Mouse (Mus musculus) liver, embryonic 13.5 days (tissue): ENCODE data around the gene Vgll4. TPM values are rescaled to one million over a fixed set of nuclear protein-coding genes. Genes with fewer than 3 reads are reported as not detected.

ENCODE experiments used
- ATAC-seq: fragments of 200-750 bp; cut with Nextera tagmentation; 2 replicates; pipeline ENCODE4 v1.8.0; 2017; ENCODE audit warnings: low read depth, mild to moderate bottlenecking, moderate number of reproducible peaks, moderate library complexity
- DNase-seq: peaks from one replicate; pipeline ENCODE4 v3.0.0; 2022
- H3K27ac ChIP-seq: fragments of 300-500 bp; sonication (generic); 2 replicates; pipeline ENCODE4 v1.5.1; 2015; ENCODE audit warnings: moderate library complexity, mild to moderate bottlenecking, inconsistent platforms
- H3K27me3 ChIP-seq: fragments of 300-500 bp; sonication (generic); 2 replicates; pipeline ENCODE4 v1.6.1; 2015; ENCODE audit warnings: mild to moderate bottlenecking, inconsistent platforms
- H3K36me3 ChIP-seq: fragments of 300-500 bp; sonication (generic); 2 replicates; pipeline ENCODE4 v1.6.1; 2015; ENCODE audit warnings: mild to moderate bottlenecking, inconsistent platforms
- H3K4me1 ChIP-seq: fragments of 300-500 bp; sonication (generic); replicated peaks from 2 replicates; pipeline ENCODE4 v1.6.1; 2015; ENCODE audit warnings: inconsistent platforms
- H3K4me2 ChIP-seq: fragments of 300-500 bp; sonication (generic); 2 replicates; pipeline ENCODE4 v1.6.1; 2015; ENCODE audit warnings: inconsistent platforms, mild to moderate bottlenecking, moderate library complexity
- H3K4me3 ChIP-seq: fragments of 300-500 bp; sonication (generic); replicated peaks from 2 replicates; pipeline ENCODE4 v1.5.1; 2015; ENCODE audit warnings: mild to moderate bottlenecking, inconsistent platforms
- H3K9ac ChIP-seq: fragments of 300-500 bp; sonication (generic); 2 replicates; pipeline ENCODE4 v1.6.1; 2015; ENCODE audit warnings: mild to moderate bottlenecking, inconsistent platforms
- H3K9me3 ChIP-seq: fragments of 300-500 bp; sonication (generic); replicated peaks from 2 replicates; pipeline ENCODE4 v1.6.1; 2016; ENCODE audit warnings: inconsistent platforms
- WGBS: fragments of 180-500 bp; shearing (Covaris S2); methylation state at CpG from one replicate; pipeline ENCODE4 v1.1.7; 2015; ENCODE audit not compliant: insufficient replicate concordance; 5-methylcytosine and 5-hydroxymethylcytosine counted together
- polyA plus RNA-seq: library from polyadenylated mRNA; unstranded; fragments of >200 nt; fragmentation: Nextera tagmentation; extraction: Ambion mirVana; gene quantifications from 2 replicates; pipeline ENCODE4 v1.2.1, GENCODE M21; 2015

The Vgll4 gene
- polyA plus RNA-seq, 1 experiment from 2014 or later: 13.9 TPM

DNA sequence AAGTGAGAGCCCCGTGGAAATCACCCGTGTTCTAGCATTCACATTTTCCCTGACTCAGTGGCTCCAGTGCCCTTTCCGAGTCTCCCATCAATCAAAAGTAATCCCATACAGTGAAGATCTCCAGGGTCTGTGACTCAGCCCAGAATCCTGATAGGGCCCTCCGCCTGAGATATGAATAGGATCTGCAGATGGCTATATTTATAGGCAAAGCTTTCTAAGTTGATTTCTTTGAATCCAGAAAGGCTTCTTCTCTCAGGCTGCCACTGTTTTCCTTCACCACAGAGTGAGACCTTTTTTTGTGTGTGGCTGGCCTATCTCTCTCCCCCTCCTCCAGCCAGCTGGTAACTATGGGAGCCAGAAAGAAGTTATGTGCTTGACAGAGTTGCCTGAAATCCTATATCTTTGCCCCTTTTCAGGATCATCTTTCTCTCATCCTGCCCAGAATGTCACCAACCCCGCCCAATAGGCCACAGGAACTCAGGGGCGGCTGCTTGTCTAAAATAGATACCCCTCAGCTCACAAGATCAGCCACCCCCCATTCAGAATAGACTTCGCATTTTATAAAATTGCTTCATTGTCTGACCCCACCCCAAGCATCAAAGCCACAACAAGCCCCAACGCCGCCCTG is 136.6 kb downstream of the Vgll4 start:
- 56% methylated on average over 9 of the region's 9 CpGs for WGBS

DNA sequence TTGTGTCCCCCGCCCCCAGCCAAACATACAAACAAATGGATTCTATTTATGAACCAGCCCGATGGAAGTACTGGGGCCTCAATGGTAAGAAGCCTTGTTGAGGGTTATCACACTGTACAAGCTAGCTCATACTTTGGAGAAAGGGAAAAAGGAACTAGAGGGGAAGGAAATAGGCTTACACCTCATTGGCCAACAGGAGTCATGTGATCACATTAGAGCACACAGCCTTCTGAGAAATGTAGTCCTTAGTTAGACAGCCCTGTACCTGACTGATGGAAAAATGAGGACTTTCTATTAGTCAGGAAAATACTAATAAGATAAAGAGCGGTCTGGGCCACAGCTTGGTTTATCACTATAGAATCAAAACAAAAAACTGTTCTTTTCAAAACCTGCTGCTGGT is 138.0 kb downstream of the Vgll4 start:
- Histone ChIP-seq H3K27me3 (no peaks in the 10 kb centered on the region), H3K9me3 (no peaks in the 10 kb centered on the region), H3K4me3 (no peak overlapping the region), H3K36me3 (no peaks in the 10 kb centered on the region), H3K4me1 (peaks cover 20% of the 10 kb centered on the region), H3K4me2 (no peak overlapping the region), H3K9ac (no peak overlapping the region), H3K27ac (no peak overlapping the region)
- no peak for DNase-seq
- no peak for ATAC-seq
- WGBS: 52% methylated on average over 3 of the region's 3 CpGs

More for the DNA sequence above, 136.6 kb downstream of the Vgll4 start:
- ATAC-seq (no peak), DNase-seq (no peak)
- no peak overlapping the region for H3K27ac ChIP-seq
- H3K9me3 ChIP-seq: no peaks in the 10 kb centered on the region
- no peak overlapping the region for H3K4me3 ChIP-seq
- no peaks in the 10 kb centered on the region for H3K36me3 ChIP-seq
- no peaks in the 10 kb centered on the region for H3K27me3 ChIP-seq
- no peak overlapping the region for H3K9ac ChIP-seq
- peaks cover 20% of the 10 kb centered on the region for H3K4me1 ChIP-seq
- no peak overlapping the region for H3K4me2 ChIP-seq

DNA sequence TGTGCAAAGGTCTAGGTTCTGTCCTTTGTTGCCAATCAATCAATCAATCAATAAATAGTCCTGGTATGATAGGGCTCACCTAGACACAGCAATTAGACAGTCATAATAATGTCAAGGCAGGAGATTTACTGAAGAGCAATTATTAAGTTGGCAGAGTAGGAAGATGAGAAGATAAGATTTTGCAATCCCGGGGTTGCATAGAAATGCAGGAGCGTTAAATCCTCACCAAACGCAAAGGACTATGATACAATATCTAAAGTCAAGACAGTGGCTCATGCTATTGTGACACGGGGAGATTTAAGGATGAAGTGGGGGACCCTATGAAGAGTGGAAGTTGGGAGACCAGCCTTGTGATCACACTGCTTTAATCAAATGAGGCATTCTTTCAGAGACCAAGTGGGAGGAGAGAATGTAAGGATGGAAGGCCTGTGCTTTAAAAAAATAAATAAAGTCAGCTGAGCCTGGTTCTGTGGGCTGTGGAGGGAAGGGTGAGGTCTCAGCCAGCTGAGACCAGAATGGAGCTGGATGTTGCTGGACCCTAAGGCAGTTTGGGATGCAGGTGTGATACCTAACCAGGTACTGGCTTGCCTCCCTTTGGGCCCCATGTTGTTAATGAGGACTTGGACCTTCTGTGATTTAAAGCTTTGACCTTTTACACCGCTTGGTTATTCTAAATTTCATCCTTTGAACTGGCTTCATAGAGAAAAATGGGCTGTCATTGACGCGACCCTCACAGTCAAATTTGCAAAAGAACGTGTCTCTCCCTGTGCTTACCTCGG is 139.9 kb downstream of the Vgll4 start:
- Histone ChIP-seq H3K36me3 (no peaks in the 10 kb centered on the region), H3K9me3 (no peaks in the 10 kb centered on the region), H3K4me2 (no peak overlapping the region), H3K27me3 (no peaks in the 10 kb centered on the region), H3K4me1 (peaks cover 20% of the 10 kb centered on the region), H3K27ac (no peak overlapping the region), H3K4me3 (no peak overlapping the region), H3K9ac (no peak overlapping the region)
- ATAC-seq (no peak), DNase-seq (no peak)
- WGBS: 77% methylated on average over 9 of the region's 9 CpGs

DNA sequence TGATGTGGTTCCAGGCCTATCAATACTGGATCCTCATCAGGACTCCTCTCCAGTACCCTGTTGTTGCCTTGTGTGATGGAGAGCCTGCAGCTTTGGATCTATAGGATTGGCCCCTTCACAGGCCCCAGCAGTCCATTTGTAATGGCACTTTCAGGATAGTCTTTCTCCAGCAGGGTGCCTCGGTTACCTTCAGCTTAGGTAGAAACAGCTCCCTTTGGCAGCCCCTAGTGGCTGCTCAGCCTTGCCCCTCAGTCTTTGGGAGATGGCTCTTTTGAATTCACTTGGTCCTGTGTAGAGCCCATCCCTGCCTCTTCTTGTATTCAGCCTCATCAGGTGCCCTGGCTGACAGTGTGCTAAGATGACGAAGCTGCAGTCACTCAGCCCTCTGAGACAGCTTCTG is 142.9 kb downstream of the Vgll4 start:
- no peaks in the 10 kb centered on the region for H3K27me3 ChIP-seq
- H3K9ac ChIP-seq: no peak overlapping the region
- H3K27ac ChIP-seq: no peak overlapping the region
- no peak overlapping the region for H3K4me3 ChIP-seq
- WGBS: 60% methylated on average over 2 of the region's 2 CpGs
- H3K36me3 ChIP-seq: no peaks in the 10 kb centered on the region
- ATAC-seq (no peak), DNase-seq (no peak)
- H3K4me1 ChIP-seq: no peaks in the 10 kb centered on the region
- H3K4me2 ChIP-seq: no peak overlapping the region
- H3K9me3 ChIP-seq: no peaks in the 10 kb centered on the region

DNA sequence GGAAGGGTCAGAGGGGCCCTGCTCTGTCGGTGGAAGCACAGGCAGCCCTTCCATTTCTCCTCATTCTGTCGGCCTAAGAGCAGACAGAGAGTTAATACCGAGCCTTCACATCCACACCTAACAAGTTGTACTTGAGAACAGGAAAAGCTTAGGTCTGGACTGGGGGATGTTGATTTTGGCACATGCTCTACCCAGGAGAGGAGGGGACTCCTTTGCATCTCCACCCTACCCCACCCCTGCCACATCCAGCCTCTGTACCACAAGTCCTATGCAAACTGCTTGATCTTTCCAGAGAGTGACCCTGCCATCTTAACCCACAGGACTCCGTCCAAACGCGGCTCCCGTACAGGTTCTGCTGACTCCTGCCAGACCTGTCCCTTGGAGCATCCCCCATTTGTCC is 148.1 kb downstream of the Vgll4 start:
- WGBS: 85% methylated on average over 7 of the region's 7 CpGs
- Histone ChIP-seq H3K4me3 (no peak overlapping the region), H3K27me3 (no peaks in the 10 kb centered on the region), H3K4me2 (no peak overlapping the region), H3K9ac (no peak overlapping the region), H3K9me3 (no peaks in the 10 kb centered on the region), H3K36me3 (no peaks in the 10 kb centered on the region), H3K4me1 (peaks cover 31% of the 10 kb centered on the region), H3K27ac (no peak overlapping the region)
- ATAC-seq: no peak
- DNase-seq: no peak

DNA sequence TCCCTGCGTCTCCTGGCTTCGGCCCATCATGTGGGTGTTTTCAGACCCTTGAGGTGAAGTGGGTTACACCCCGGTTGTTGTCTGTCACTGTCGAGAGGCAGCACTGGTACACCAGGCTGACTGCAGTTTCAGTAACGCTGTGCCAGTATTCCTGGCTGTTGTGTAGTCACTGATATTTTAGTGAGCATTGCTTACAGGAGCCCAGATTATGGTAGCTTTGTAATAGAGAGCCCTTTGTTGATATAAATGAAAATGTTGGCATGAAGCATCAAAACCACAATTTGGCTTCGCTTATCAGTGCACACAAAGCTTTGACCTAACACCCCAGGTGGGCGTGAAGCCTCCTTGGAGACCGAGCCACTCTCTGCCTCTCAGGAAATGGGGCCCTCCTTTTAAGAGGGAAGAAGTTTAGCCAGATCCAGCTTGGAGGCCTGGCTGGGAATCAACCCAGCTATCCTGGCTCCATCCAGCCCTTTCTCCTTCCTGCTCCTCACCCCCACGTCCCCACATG is 149.8 kb downstream of the Vgll4 start:
- Histone ChIP-seq H3K27ac (no peak overlapping the region), H3K4me1 (peaks cover 38% of the 10 kb centered on the region)
- ATAC-seq: no peak

DNA sequence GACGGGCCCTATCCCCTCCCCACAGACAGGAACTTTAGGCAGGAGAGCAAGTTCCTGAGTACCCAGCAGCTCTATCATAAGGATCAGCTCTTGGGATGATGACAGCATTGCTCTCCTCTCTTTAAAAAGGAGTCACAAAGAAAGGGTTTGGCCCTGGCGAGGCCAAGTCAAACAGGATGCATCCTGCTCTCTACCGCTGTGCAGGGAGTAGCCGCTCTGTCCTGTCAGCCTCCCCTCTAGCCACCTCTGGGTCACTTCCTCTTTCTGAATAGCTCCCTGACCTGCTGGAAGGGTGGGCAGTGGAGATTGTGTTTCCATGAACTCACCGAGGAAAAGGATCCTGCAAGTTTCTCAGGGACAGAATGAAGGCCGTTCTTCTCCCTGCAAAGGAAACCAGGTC is 151.3 kb downstream of the Vgll4 start:
- Histone ChIP-seq H3K27me3 (no peaks in the 10 kb centered on the region), H3K27ac (no peak overlapping the region), H3K9ac (no peak overlapping the region), H3K4me1 (peaks cover 38% of the 10 kb centered on the region), H3K9me3 (no peaks in the 10 kb centered on the region), H3K36me3 (no peaks in the 10 kb centered on the region), H3K4me3 (no peak overlapping the region), H3K4me2 (no peak overlapping the region)
- ATAC-seq: no peak
- DNase-seq: no peak
- WGBS: 28% methylated on average over 6 of the region's 6 CpGs

More for the DNA sequence above, 149.8 kb downstream of the Vgll4 start:
- WGBS: 41% methylated on average over 9 of the region's 9 CpGs
- no peak for DNase-seq
- Histone ChIP-seq H3K4me3 (no peak overlapping the region), H3K9me3 (no peaks in the 10 kb centered on the region), H3K36me3 (no peaks in the 10 kb centered on the region), H3K9ac (no peak overlapping the region), H3K27me3 (no peaks in the 10 kb centered on the region), H3K4me2 (no peak overlapping the region)

DNA sequence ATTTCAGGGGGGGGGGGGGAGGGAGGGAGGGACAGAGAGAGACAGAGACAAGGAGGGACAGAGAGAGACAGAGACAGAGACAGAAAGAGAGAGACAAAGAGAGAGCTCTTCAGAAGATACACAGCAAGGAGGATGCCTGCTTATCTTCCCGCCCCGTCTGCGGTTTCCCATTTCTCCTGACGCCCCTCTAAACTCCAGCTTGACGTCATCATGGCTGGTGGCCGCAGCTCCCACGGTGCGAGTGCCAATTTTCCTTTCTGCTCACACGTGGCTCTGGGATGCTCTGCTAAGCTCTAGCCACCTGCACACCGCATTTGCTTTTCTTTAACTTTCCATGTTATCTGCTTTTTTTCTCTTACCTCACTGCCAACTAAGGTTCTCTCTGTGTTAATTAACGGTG is 151.8 kb downstream of the Vgll4 start:
- Histone ChIP-seq H3K4me3 (no peak overlapping the region), H3K9me3 (no peaks in the 10 kb centered on the region), H3K27me3 (no peaks in the 10 kb centered on the region), H3K4me2 (peak overlapping the region; percentile 23; the same call in 1 of the 2 replicates), H3K27ac (no peak overlapping the region), H3K4me1 (peaks cover 38% of the 10 kb centered on the region), H3K9ac (no peak overlapping the region), H3K36me3 (no peaks in the 10 kb centered on the region)
- 6% methylated on average over 11 of the region's 11 CpGs for WGBS
- peak; percentile 29 for DNase-seq
- ATAC-seq: peak; percentile 43; the same call in 1 of the 2 replicates

DNA sequence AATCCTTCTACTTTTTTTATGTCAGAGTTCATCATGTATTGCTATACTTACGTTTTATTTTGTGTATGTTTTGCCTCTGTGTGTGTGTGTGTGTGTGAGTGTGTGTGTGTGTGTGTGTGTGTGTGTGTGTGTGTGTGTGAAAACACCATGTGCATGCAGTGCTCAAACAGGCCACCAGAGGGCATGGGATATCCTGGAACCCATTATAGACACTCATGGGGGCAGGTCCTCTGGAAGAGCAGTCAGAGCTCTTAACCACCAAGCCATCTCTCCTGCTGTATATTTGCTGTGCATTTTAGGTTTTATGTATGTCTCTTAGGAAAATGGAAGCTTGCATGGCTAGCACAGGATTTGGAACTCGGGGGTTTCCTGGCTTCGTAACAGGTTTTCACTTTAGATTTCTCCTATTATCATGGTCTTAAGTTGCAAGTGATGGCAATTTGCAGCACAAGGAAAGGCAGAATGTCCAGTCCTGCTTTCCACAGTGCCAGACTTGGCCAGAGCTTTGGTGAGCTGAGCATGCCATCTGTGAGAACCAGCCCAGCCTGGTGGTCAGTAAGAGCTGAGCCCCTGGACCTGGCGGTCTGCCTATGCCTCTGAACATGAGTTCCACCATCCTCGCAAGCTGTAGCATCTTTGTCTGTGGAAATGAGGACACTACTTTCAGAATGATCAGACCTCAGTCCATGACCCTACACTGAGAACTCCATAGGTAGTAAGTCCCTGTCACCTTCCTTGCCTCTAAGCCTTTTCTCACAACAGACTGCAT is 154.7 kb downstream of the Vgll4 start:
- ATAC-seq (no peak), DNase-seq (no peak)
- H3K4me3 ChIP-seq: no peak overlapping the region
- no peaks in the 10 kb centered on the region for H3K9me3 ChIP-seq
- H3K4me2 ChIP-seq: no peak overlapping the region
- H3K27ac ChIP-seq: no peak overlapping the region
- H3K9ac ChIP-seq: no peak overlapping the region
- no peaks in the 10 kb centered on the region for H3K27me3 ChIP-seq
- peaks cover 34% of the 10 kb centered on the region for H3K4me1 ChIP-seq
- no peaks in the 10 kb centered on the region for H3K36me3 ChIP-seq
- 73% methylated on average over 5 of the region's 5 CpGs for WGBS

DNA sequence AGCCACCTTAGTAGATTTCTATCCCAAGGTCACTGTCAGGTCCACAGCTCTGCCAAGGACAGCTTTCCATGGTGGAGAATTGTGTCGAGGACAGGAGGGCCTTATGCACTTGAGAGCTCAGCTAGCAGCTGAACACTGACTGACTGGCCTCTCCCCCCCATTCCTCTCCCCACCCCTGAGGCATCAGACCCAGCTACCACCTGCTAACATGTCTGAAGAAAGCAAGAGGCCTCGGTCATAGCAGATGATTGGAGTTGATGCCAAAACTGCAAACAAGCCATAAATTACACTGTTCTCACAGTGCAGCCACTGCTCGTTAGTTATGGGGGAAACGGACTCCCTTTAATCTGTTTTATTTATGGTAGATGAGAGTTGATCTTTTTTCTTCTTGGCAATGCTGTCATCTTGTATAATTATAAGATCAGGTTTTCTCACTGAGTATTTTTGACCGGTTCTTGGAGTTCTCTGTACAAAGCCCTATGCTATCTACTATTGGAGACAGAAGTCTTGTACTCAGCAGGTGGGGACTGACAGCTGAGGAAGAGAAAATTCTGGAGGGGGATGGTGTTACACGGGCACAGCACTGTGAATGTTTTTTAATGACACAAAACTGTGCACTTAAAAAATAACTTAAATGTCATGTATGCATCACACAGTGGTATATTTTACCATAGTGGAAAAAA is 155.5 kb downstream of the Vgll4 start:
- no peaks in the 10 kb centered on the region for H3K27me3 ChIP-seq
- H3K27ac ChIP-seq: no peak overlapping the region
- no peaks in the 10 kb centered on the region for H3K9me3 ChIP-seq
- DNase-seq (no peak), ATAC-seq (no peak)
- no peak overlapping the region for H3K4me2 ChIP-seq
- no peak overlapping the region for H3K9ac ChIP-seq
- 68% methylated on average over 6 of the region's 6 CpGs for WGBS
- no peaks in the 10 kb centered on the region for H3K36me3 ChIP-seq
- H3K4me1 ChIP-seq: peaks cover 28% of the 10 kb centered on the region
- H3K4me3 ChIP-seq: no peak overlapping the region

DNA sequence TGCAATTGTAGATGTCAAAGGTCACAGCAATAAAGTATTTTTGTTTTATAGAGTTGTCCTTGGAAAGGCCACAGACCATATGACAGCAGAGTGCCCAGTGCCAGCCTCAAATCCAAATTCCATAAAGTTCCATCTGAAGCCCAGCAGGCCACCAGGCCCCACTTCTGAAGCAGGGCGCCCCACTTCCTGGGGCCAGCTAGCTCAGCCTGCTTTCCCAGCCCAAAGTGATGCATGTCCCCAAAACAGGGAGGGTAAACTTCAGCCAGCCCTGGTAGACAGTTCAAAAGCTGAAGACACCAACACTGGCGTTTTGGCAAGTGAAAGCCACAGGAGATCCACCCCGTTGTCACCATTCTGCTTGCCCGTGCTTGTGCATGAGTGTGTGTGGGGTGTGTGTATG is 157.0 kb downstream of the Vgll4 start:
- H3K27ac ChIP-seq: no peak overlapping the region
- H3K4me1 ChIP-seq: peaks cover 18% of the 10 kb centered on the region
- no peaks in the 10 kb centered on the region for H3K36me3 ChIP-seq
- H3K9me3 ChIP-seq: no peaks in the 10 kb centered on the region
- no peak overlapping the region for H3K9ac ChIP-seq
- H3K4me2 ChIP-seq: no peak overlapping the region
- no peak for DNase-seq
- 71% methylated on average over 4 of the region's 4 CpGs for WGBS
- no peak for ATAC-seq
- no peak overlapping the region for H3K4me3 ChIP-seq
- H3K27me3 ChIP-seq: no peaks in the 10 kb centered on the region
